Mouse (Mus musculus) cortical plate, adult 2 months (tissue): ENCODE measurements at regions not wholly inside any gene's neighbourhood (a gene's known extent, or its start where the extent isn't known, plus 50 kb on each side); places are given as distances from the start of the nearest gene placed in this dataset.

Experiments
- H3K27ac ChIP-seq: fragments of 200-500 bp; 2 replicates; pipeline ENCODE4 v1.5.1; 2012; ENCODE audit warnings: low read length, control low read depth, inconsistent platforms; ENCODE audit not compliant: insufficient read depth
- H3K4me1 ChIP-seq: fragments of 200-500 bp; 2 replicates; pipeline ENCODE4 v1.6.1; 2011; ENCODE audit warnings: low read length; ENCODE audit not compliant: control insufficient read depth, insufficient read depth
- H3K4me3 ChIP-seq: fragments of 200-500 bp; 2 replicates; pipeline ENCODE4 v1.5.1; 2011; ENCODE audit warnings: mild to moderate bottlenecking, low read length, control low read depth; ENCODE audit not compliant: insufficient read depth
- CTCF ChIP-seq: fragments of 200-500 bp; IDR thresholded peaks from 2 replicates; pipeline ENCODE4 v1.5.1; 2011; ENCODE audit warnings: mild to moderate bottlenecking, control low read depth, low read length; ENCODE audit not compliant: insufficient read depth; ENCODE audit errors: extremely low read depth
- POLR2A ChIP-seq: fragments of 200-500 bp; IDR thresholded peaks from 2 replicates; pipeline ENCODE4 v1.6.1; 2011; ENCODE audit warnings: mild to moderate bottlenecking, low read length, control low read depth; ENCODE audit not compliant: insufficient read depth; ENCODE audit errors: extremely low read depth

- no peak overlapping the region for H3K4me3 ChIP-seq
- H3K4me1 ChIP-seq: no peaks in the 10 kb centered on the region
- TF ChIP-seq CTCF (no peak), POLR2A (no peak)
- no peak overlapping the region for H3K27ac ChIP-seq
These were observed 200.5 kb downstream of the Cryba4 start for GRCm38 (mm10) chr5:112051786-112052185.

GRCm38 (mm10) chr5:112053600-112054155 is 198.6 kb downstream of the Cryba4 start:
- no peak for TF ChIP-seq CTCF
- no peak for TF ChIP-seq POLR2A
- no peak overlapping the region for H3K4me3 ChIP-seq
- no peaks in the 10 kb centered on the region for H3K4me1 ChIP-seq
- no peak overlapping the region for H3K27ac ChIP-seq

GRCm38 (mm10) chr5:112055018-112055417 is 197.3 kb downstream of the Cryba4 start:
- Histone ChIP-seq H3K4me1 (no peaks in the 10 kb centered on the region), H3K4me3 (no peak overlapping the region), H3K27ac (no peak overlapping the region)
- TF ChIP-seq CTCF (no peak), POLR2A (no peak)

- no peak overlapping the region for H3K4me3 ChIP-seq
- no peak overlapping the region for H3K27ac ChIP-seq
- no peak for TF ChIP-seq CTCF
- TF ChIP-seq POLR2A: no peak
- H3K4me1 ChIP-seq: no peaks in the 10 kb centered on the region
These were observed 182.4 kb downstream of the Cryba4 start for GRCm38 (mm10) chr5:112069917-112070316.

- no peak for TF ChIP-seq CTCF
- no peak for TF ChIP-seq POLR2A
- H3K4me1 ChIP-seq: no peaks in the 10 kb centered on the region
- H3K27ac ChIP-seq: no peak overlapping the region
- H3K4me3 ChIP-seq: no peak overlapping the region
These were observed 179.9 kb downstream of the Cryba4 start for GRCm38 (mm10) chr5:112072456-112072855.

- Histone ChIP-seq H3K4me1 (no peaks in the 10 kb centered on the region), H3K4me3 (no peak overlapping the region), H3K27ac (no peak overlapping the region)
- TF ChIP-seq POLR2A (no peak), CTCF (no peak)
These were observed 175.2 kb downstream of the Cryba4 start for GRCm38 (mm10) chr5:112077097-112077496.

- Histone ChIP-seq H3K4me3 (no peak overlapping the region), H3K4me1 (no peaks in the 10 kb centered on the region)
- no peak for TF ChIP-seq POLR2A
- TF ChIP-seq CTCF: peak; percentile 31; the same call in 1 of the 2 replicates
These were observed 174.3 kb downstream of the Cryba4 start for GRCm38 (mm10) chr5:112077840-112078600.

GRCm38 (mm10) chr5:112081006-112081405 is 171.3 kb downstream of the Cryba4 start:
- H3K4me3 ChIP-seq: no peak overlapping the region
- TF ChIP-seq CTCF: no peak
- no peak for TF ChIP-seq POLR2A
- H3K27ac ChIP-seq: no peak overlapping the region
- no peaks in the 10 kb centered on the region for H3K4me1 ChIP-seq

More at GRCm38 (mm10) chr5:112077840-112078600, 174.3 kb downstream of the Cryba4 start:
- H3K27ac ChIP-seq: no peak overlapping the region

GRCm38 (mm10) chr5:112091867-112092535 is 160.3 kb downstream of the Cryba4 start:
- Histone ChIP-seq H3K4me1 (peaks cover 2% of the 10 kb centered on the region; the same call in 1 of the 2 replicates), H3K27ac (no peak overlapping the region), H3K4me3 (no peak overlapping the region)
- no peak for TF ChIP-seq POLR2A
- TF ChIP-seq CTCF: no peak
